Mouse (Mus musculus) embryonic fibroblast, embryonic 13.5 days (primary cell): Measurements from ENCODE around the gene Gldn.

Experiments used
- CTCF ChIP-seq: IDR thresholded peaks from 2 replicates; pipeline ENCODE4 v1.5.1; 2011; ENCODE audit warnings: mild to moderate bottlenecking, control low read depth, low read length, moderate library complexity, borderline replicate concordance; ENCODE audit not compliant: insufficient read depth
- POLR2A ChIP-seq: IDR thresholded peaks from 2 replicates; pipeline ENCODE4 v1.6.1; 2011; ENCODE audit warnings: low read depth, mild to moderate bottlenecking, control low read depth, low read length, moderate library complexity

GRCm38 (mm10) chr9:54299389-54299788 lies 13.1 kb downstream of the Gldn start:
- TF ChIP-seq CTCF (no peak), POLR2A (no peak)
